Mouse (Mus musculus) MEL (cell line): Measurements from ENCODE around the gene Marc2. TPM values are rescaled to one million over a fixed set of nuclear protein-coding genes. Genes with fewer than 3 reads are reported as not detected.

Source experiments
- DNase-seq: peaks from one replicate; pipeline ENCODE4 v3.0.0; 2011; ENCODE audit warnings: low read depth, low spot score
- H3K27ac ChIP-seq: 2 replicates; pipeline ENCODE4 v1.5.1; 2012; ENCODE audit warnings: low read depth, mild to moderate bottlenecking, control low read depth, low read length, moderate library complexity; ENCODE audit not compliant: control insufficient read depth
- H3K27me3 ChIP-seq, 2 experiments: fragments of 150-350 bp in 1 of 2; sonication (generic) in 1 of 2; 2 replicates each; pipeline ENCODE4 v1.6.1; 2012; ENCODE audit warnings: low read length in 2 of 2, mild to moderate bottlenecking in 2 of 2, improper control_type of control experiment in 1 of 2, moderate library complexity in 1 of 2; ENCODE audit not compliant: insufficient read depth in 2 of 2, control insufficient read depth in 1 of 2
- H3K36me3 ChIP-seq, 2 experiments: 2 replicates each; pipeline ENCODE4 v1.6.1; 2012 to 2014; ENCODE audit warnings: low read length in 2 of 2, improper control_type of control experiment in 1 of 2, inconsistent platforms in 1 of 2, mild to moderate bottlenecking in 1 of 2; ENCODE audit not compliant: insufficient read depth in 2 of 2, control insufficient read depth in 1 of 2
- H3K4me1 ChIP-seq, 2 experiments: fragments of 150-350 bp in 1 of 2; sonication (generic) in 1 of 2; 2 replicates each; pipeline ENCODE4 v1.6.1; 2012; ENCODE audit warnings: low read length in 2 of 2, improper control_type of control experiment in 1 of 2, mild to moderate bottlenecking in 1 of 2; ENCODE audit not compliant: insufficient read depth in 2 of 2, control insufficient read depth in 1 of 2
- H3K4me3 ChIP-seq, 2 experiments: fragments of 150-350 bp in 1 of 2; sonication (generic) in 1 of 2; 2 replicates each; pipeline ENCODE4 v1.5.1; 2012; ENCODE audit warnings: low read depth in 2 of 2, low read length in 2 of 2, mild to moderate bottlenecking in 2 of 2, moderate library complexity in 2 of 2, control low read depth in 1 of 2, improper control_type of control experiment in 1 of 2; ENCODE audit not compliant: control insufficient read depth in 1 of 2, insufficient read depth in 1 of 2
- H3K79me2 ChIP-seq: 2 replicates; pipeline ENCODE4 v1.6.1; 2012; ENCODE audit warnings: mild to moderate bottlenecking, low read length, moderate library complexity; ENCODE audit not compliant: control insufficient read depth, poor library complexity, insufficient read depth
- H3K9ac ChIP-seq: 2 replicates; pipeline ENCODE4 v1.6.1; 2012; ENCODE audit warnings: low read depth, mild to moderate bottlenecking, control low read depth, low read length, moderate library complexity; ENCODE audit not compliant: control insufficient read depth, poor library complexity, severe bottlenecking
- H3K9me3 ChIP-seq: fragments of 150-350 bp; sonication (generic); replicated peaks from 2 replicates; pipeline ENCODE4 v1.6.1; 2012; ENCODE audit warnings: mild to moderate bottlenecking, low read length, improper control_type of control experiment, moderate library complexity; ENCODE audit not compliant: insufficient read depth
- CHD1 ChIP-seq: IDR thresholded peaks from 2 replicates; pipeline ENCODE4 v1.6.1; 2012; ENCODE audit warnings: low read depth, mild to moderate bottlenecking, inconsistent platforms, low read length, improper control_type of control experiment
- E2F4 ChIP-seq: IDR thresholded peaks from 2 replicates; pipeline ENCODE4 v1.6.1; 2011; ENCODE audit warnings: low read depth, low read length, improper control_type of control experiment, borderline replicate concordance
- GABPA ChIP-seq: IDR thresholded peaks from 2 replicates; pipeline ENCODE4 v1.6.1; 2012; ENCODE audit warnings: low read depth, mild to moderate bottlenecking, inconsistent platforms, low read length, improper control_type of control experiment, moderate library complexity
- KAT2A ChIP-seq: conservative IDR thresholded peaks from 2 replicates; pipeline ENCODE4 v1.6.1; 2012; ENCODE audit warnings: low read depth, low read length, improper control_type of control experiment, inconsistent platforms
- MAFK ChIP-seq: IDR thresholded peaks from 2 replicates; pipeline ENCODE4 v1.6.1; 2011; ENCODE audit warnings: low read depth, mild to moderate bottlenecking, low read length, improper control_type of control experiment, borderline replicate concordance
- MAX ChIP-seq: IDR thresholded peaks from 2 replicates; pipeline ENCODE4 v1.6.1; 2011; ENCODE audit warnings: low read length, improper control_type of control experiment
- MXI1 ChIP-seq: IDR thresholded peaks from 2 replicates; pipeline ENCODE4 v1.6.1; 2011; ENCODE audit warnings: mild to moderate bottlenecking, low read depth, low read length, improper control_type of control experiment
- NRF1 ChIP-seq: IDR thresholded peaks from 2 replicates; pipeline ENCODE4 v1.6.1; 2014; ENCODE audit warnings: low read depth, mild to moderate bottlenecking, inconsistent platforms, low read length, improper control_type of control experiment, moderate library complexity; ENCODE audit not compliant: poor library complexity, insufficient read depth, severe bottlenecking
- RAD21 ChIP-seq: IDR thresholded peaks from 2 replicates; pipeline ENCODE4 v1.6.1; 2011; ENCODE audit warnings: mild to moderate bottlenecking, low read depth, low read length, improper control_type of control experiment
- USF2 ChIP-seq, 2 experiments: IDR thresholded peaks; 2 replicates each; pipeline ENCODE4 v1.6.1; 2011 to 2012; ENCODE audit warnings: improper control_type of control experiment in 2 of 2, low read length in 2 of 2, borderline replicate concordance in 1 of 2, inconsistent platforms in 1 of 2, low read depth in 1 of 2, mild to moderate bottlenecking in 1 of 2; ENCODE audit not compliant: insufficient read depth in 1 of 2
- ZKSCAN1 ChIP-seq: IDR thresholded peaks from 2 replicates; pipeline ENCODE4 v1.6.1; 2012; ENCODE audit warnings: low read depth, mild to moderate bottlenecking, inconsistent platforms, low read length, improper control_type of control experiment, moderate library complexity
- ZMIZ1 ChIP-seq: IDR thresholded peaks from 2 replicates; pipeline ENCODE4 v1.6.1; 2012; ENCODE audit warnings: low read depth, mild to moderate bottlenecking, inconsistent platforms, low read length, improper control_type of control experiment, moderate library complexity
- polyA plus RNA-seq, 2 experiments: library from polyadenylated mRNA; stranded (reverse) in 1 of 2; unstranded in 1 of 2; fragments of >175 nt in 1 of 2; fragments of >200 nt in 1 of 2; gene quantifications; 2 replicates each; pipeline versions ENCODE4 v1.2.1 to v1.2.4; 2012; ENCODE audit warnings: low replicate concordance in 2 of 2, low read depth in 1 of 2; ENCODE audit not compliant: insufficient read length in 2 of 2, insufficient read depth in 1 of 2, missing spikeins in 1 of 2
- total RNA-seq: library from RNA; depleted of rRNA; stranded (reverse); fragments of 300-350 nt; gene quantifications from 2 replicates; pipeline ENCODE4 v1.2.3, GENCODE M21; 2012

The Marc2 gene
- total and polyA plus RNA-seq, 3 experiments: 99.4 to 281 TPM; not detected in 1

DNA sequence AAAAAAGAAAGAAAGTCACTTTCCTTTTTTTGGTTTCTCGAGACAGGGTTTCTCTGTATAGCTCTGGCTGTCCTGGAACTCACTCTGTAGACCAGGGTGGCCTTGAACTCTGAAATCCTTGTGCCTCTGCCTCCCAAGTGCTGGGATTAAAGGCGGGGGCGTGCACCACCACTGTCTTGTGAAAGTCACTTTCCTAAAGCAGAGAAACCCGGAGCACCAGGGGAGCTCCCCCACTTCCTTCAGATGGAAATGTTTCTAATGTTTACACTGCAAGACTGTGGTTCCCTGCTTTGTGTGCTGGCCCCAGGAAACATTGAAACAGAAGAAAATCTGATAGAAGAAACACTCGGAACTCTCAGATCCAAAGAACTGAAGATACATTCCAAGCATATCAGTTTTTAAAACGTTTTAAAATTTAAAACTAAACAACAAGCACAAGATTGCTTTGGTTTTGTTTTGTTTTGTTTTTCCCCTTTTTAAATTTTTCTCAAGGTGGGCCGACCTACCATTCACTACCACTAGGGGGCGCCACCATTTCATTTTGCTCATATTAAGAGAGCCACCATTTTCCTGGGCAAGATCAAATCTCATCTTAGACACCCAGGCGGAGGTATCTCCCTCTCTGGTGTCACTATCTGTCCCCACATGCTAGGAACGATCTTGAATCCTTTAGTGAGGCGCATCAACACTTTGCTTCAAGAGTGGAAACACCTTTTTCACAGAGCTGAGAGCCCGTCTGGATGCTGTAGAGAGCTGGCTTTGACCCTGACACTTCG, 59.7 kb downstream of the Marc2 start (continued):
- TF ChIP-seq MAFK (no peak), CHD1 (no peak)

DNA sequence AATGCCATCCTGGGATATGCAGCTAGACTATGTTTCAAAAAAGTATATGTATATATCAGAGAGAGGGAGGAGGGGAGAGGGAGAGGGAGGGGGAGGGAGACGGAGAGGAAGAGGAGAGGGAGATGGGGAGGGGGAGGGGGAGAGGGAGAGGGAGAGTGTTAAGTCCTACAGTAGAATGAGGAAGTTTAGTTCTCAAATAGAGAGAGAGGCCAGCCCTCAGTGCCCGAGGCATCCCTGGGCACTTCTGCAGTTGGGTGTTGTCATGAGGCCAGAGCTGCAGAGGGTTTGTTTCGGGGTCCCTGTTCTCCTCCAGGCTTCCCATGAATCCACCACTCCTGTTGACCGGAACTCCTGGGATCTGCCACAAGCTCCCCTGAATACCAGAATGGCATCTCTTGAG, 62.6 kb downstream of the Marc2 start:
- Histone ChIP-seq H3K79me2 (no peaks in the 10 kb centered on the region), H3K9ac (no peak overlapping the region), H3K36me3 (no peaks in the 10 kb centered on the region), H3K9me3 (no peaks in the 10 kb centered on the region), H3K4me1 (0 out of 4 replicates have a peak, but pooled peaks cover 0 to 3% of the 10 kb centered on the region in 2 experiments), H3K4me3 (no peak overlapping the region), H3K27me3 (no peaks in the 10 kb centered on the region), H3K27ac (no peak overlapping the region)
- DNase-seq: no peak
- TF ChIP-seq KAT2A (no peak), MXI1 (no peak), GABPA (no peak), RAD21 (no peak), E2F4 (no peak), CHD1 (no peak)

GRCm38 (mm10) chr1:184782161-184782513, 64.1 kb downstream of the Marc2 start:
- H3K4me1 ChIP-seq: 0 out of 4 replicates have a peak, but pooled peaks cover 0 to 3% of the 10 kb centered on the region in 2 experiments
- TF ChIP-seq MAX: no peak
- TF ChIP-seq ZMIZ1: no peak
- TF ChIP-seq MXI1: no peak
- no peak for TF ChIP-seq USF2 (IDR thresholded peaks at IDR 0.05; ENCODE audit: borderline replicate concordance in 1 of 2, insufficient read depth in 1 of 2, low read depth in 1 of 2, low read length in 2 of 2)
- TF ChIP-seq NRF1: no peak
- no peak for TF ChIP-seq ZKSCAN1
- no peak for TF ChIP-seq CHD1
- H3K9me3 ChIP-seq: no peaks in the 10 kb centered on the region
- H3K9ac ChIP-seq: no peak overlapping the region
- no peak overlapping the region for H3K4me3 ChIP-seq
- no peaks in the 10 kb centered on the region for H3K27me3 ChIP-seq
- no peak overlapping the region for H3K27ac ChIP-seq
- H3K36me3 ChIP-seq: no peaks in the 10 kb centered on the region
- H3K79me2 ChIP-seq: no peaks in the 10 kb centered on the region
- DNase-seq: no peak
